Mouse (Mus musculus) neural tube, embryonic 14.5 days (tissue): ENCODE data around the gene Wdr18. TPM values are rescaled to one million over a fixed set of nuclear protein-coding genes. Genes with fewer than 3 reads are reported as not detected.

Experiments
- ATAC-seq: fragments of 200-750 bp; cut with Nextera tagmentation; 2 replicates; pipeline ENCODE4 v1.8.0; 2017; ENCODE audit warnings: low read depth, mild to moderate bottlenecking, moderate TSS enrichment, moderate library complexity
- H3K27ac ChIP-seq: fragments of 300-500 bp; sonication (generic); 2 replicates; pipeline ENCODE4 v1.5.1; 2014; ENCODE audit warnings: low read depth, mild to moderate bottlenecking, control low read depth, low read length, moderate library complexity, mixed read lengths
- H3K27me3 ChIP-seq: fragments of 300-500 bp; sonication (generic); 2 replicates; pipeline ENCODE4 v1.6.1; 2014; ENCODE audit warnings: low read length; ENCODE audit not compliant: control insufficient read depth, insufficient read depth
- H3K36me3 ChIP-seq: fragments of 300-500 bp; sonication (generic); 2 replicates; pipeline ENCODE4 v1.6.1; 2014; ENCODE audit warnings: low read length, mixed read lengths; ENCODE audit not compliant: control insufficient read depth, insufficient read depth
- H3K4me1 ChIP-seq: fragments of 300-500 bp; sonication (generic); 2 replicates; pipeline ENCODE4 v1.6.1; 2014; ENCODE audit warnings: low read length; ENCODE audit not compliant: control insufficient read depth, insufficient read depth
- H3K4me2 ChIP-seq: fragments of 300-500 bp; sonication (generic); 2 replicates; pipeline ENCODE4 v1.6.1; 2014; ENCODE audit warnings: mild to moderate bottlenecking, low read depth, low read length, control low read depth
- H3K4me3 ChIP-seq: fragments of 300-500 bp; sonication (generic); 2 replicates; pipeline ENCODE4 v1.5.1; 2014; ENCODE audit warnings: low read depth, low read length, control low read depth, mixed read lengths
- H3K9ac ChIP-seq: fragments of 300-500 bp; sonication (generic); replicated peaks from 2 replicates; pipeline ENCODE4 v1.6.1; 2014; ENCODE audit warnings: low read depth, mild to moderate bottlenecking, control low read depth, low read length, mixed read lengths
- H3K9me3 ChIP-seq: fragments of 300-500 bp; sonication (generic); 2 replicates; pipeline ENCODE4 v1.6.1; 2016; ENCODE audit warnings: low read length; ENCODE audit not compliant: control insufficient read depth
- WGBS: fragments of 180-500 bp; shearing (Covaris S2); extraction: QIAGEN DNeasy Blood & Tissue Kit; methylation state at CpG from one replicate; pipeline ENCODE4 v1.1.7; 2014; 5-methylcytosine and 5-hydroxymethylcytosine counted together
- polyA plus RNA-seq: library from polyadenylated mRNA; unstranded; fragments of >200 nt; fragmentation: Nextera tagmentation; extraction: Ambion mirVana; gene quantifications from 2 replicates; pipeline ENCODE4 v1.2.1, GENCODE M21; 2014

Gene Wdr18
- polyA plus RNA-seq, 1 experiment from 2014 or later, result 103 TPM

GRCm38 (mm10) chr10:79968181-79968580, 8.2 kb downstream of the Wdr18 start:
- 92% methylated on average over 1 of the region's 1 CpGs for WGBS
- Histone ChIP-seq H3K4me3 (no peak overlapping the region), H3K9me3 (no peaks in the 10 kb centered on the region), H3K27me3 (peaks cover 22% of the 10 kb centered on the region), H3K27ac (no peak overlapping the region), H3K4me2 (no peak overlapping the region), H3K36me3 (peaks cover 19% of the 10 kb centered on the region), H3K4me1 (0 out of 2 replicates have a peak, but pooled peaks cover 6% of the 10 kb centered on the region), H3K9ac (no peak overlapping the region)
- ATAC-seq, result no peak

GRCm38 (mm10) chr10:79969124-79969568, 9.2 kb downstream of the Wdr18 start:
- Histone ChIP-seq H3K4me1 (0 out of 2 replicates have a peak, but pooled peaks cover 6% of the 10 kb centered on the region), H3K27ac (no peak overlapping the region), H3K27me3 (peaks cover 22% of the 10 kb centered on the region), H3K4me3 (no peak overlapping the region), H3K4me2 (no peak overlapping the region), H3K9ac (no peak overlapping the region), H3K9me3 (no peaks in the 10 kb centered on the region), H3K36me3 (peaks cover 19% of the 10 kb centered on the region)
- 22% methylated on average over 3 of the region's 3 CpGs for WGBS
- no peak for ATAC-seq

- Histone ChIP-seq H3K9me3 (no peaks in the 10 kb centered on the region), H3K4me2 (peak within 1 kb of the TSS; percentile 50), H3K4me3 (peak within 1 kb of the TSS; percentile 25), H3K36me3 (peaks cover 18% of the 10 kb centered on the region), H3K9ac (peak within 1 kb of the TSS; percentile 32; the same call in 1 of the 2 replicates), H3K27ac (no peak within 1 kb of the TSS), H3K27me3 (peaks cover 22% of the 10 kb centered on the region), H3K4me1 (0 out of 2 replicates have a peak, but pooled peaks cover 6% of the 10 kb centered on the region)
- 10% methylated on average over 39 of the region's 47 CpGs for WGBS
- no peak for ATAC-seq
Observed at GRCm38 (mm10) chr10:79970415-79971182, 10.6 kb downstream of the Wdr18 start, which contains the start of gene Grin3b. Gene Grin3b, plus strand, starts transcription at chr10:79970715.

GRCm38 (mm10) chr10:79971183-79971497, 11.2 kb downstream of the Wdr18 start:
- H3K4me3 ChIP-seq, result peak overlapping the region; percentile 25
- 4% methylated on average over 21 of the region's 21 CpGs for WGBS
- peaks cover 22% of the 10 kb centered on the region for H3K27me3 ChIP-seq
- 0 out of 2 replicates have a peak, but pooled peaks cover 6% of the 10 kb centered on the region for H3K4me1 ChIP-seq
- peaks cover 21% of the 10 kb centered on the region for H3K36me3 ChIP-seq
- H3K9me3 ChIP-seq, result no peaks in the 10 kb centered on the region
- H3K4me2 ChIP-seq, result peak overlapping the region; percentile 50
- H3K27ac ChIP-seq, result no peak overlapping the region
- H3K9ac ChIP-seq, result peak overlapping the region; percentile 32; the same call in 1 of the 2 replicates
- ATAC-seq, result no peak

GRCm38 (mm10) chr10:79972831-79973230, 12.9 kb downstream of the Wdr18 start:
- peaks cover 22% of the 10 kb centered on the region for H3K27me3 ChIP-seq
- H3K36me3 ChIP-seq, result peaks cover 26% of the 10 kb centered on the region
- H3K4me3 ChIP-seq, result no peak overlapping the region

GRCm38 (mm10) chr10:79974087-79974486, 14.1 kb downstream of the Wdr18 start:
- no peak overlapping the region for H3K9ac ChIP-seq
- H3K27me3 ChIP-seq, result peaks cover 22% of the 10 kb centered on the region
- H3K4me2 ChIP-seq, result no peak overlapping the region
- 93% methylated on average over 21 of the region's 21 CpGs for WGBS
- 0 out of 2 replicates have a peak, but pooled peaks cover 6% of the 10 kb centered on the region for H3K4me1 ChIP-seq
- H3K4me3 ChIP-seq, result no peak overlapping the region
- H3K36me3 ChIP-seq, result peaks cover 38% of the 10 kb centered on the region
- no peak for ATAC-seq
- no peak overlapping the region for H3K27ac ChIP-seq
- no peaks in the 10 kb centered on the region for H3K9me3 ChIP-seq

More at GRCm38 (mm10) chr10:79972831-79973230, 12.9 kb downstream of the Wdr18 start:
- Histone ChIP-seq H3K9me3 (no peaks in the 10 kb centered on the region), H3K27ac (no peak overlapping the region), H3K4me1 (0 out of 2 replicates have a peak, but pooled peaks cover 6% of the 10 kb centered on the region), H3K4me2 (no peak overlapping the region), H3K9ac (no peak overlapping the region)
- 68% methylated on average over 14 of the region's 14 CpGs for WGBS
- no peak for ATAC-seq

GRCm38 (mm10) chr10:79974668-79975067, 14.7 kb downstream of the Wdr18 start:
- no peak overlapping the region for H3K4me2 ChIP-seq
- 86% methylated on average over 8 of the region's 8 CpGs for WGBS

GRCm38 (mm10) chr10:79976071-79976721, 16.2 kb downstream of the Wdr18 start:
- H3K4me3 ChIP-seq, result no peak overlapping the region
- 85% methylated on average over 25 of the region's 28 CpGs for WGBS
- H3K4me2 ChIP-seq, result no peak overlapping the region
- peaks cover 39% of the 10 kb centered on the region for H3K36me3 ChIP-seq
- ATAC-seq, result no peak
- no peak overlapping the region for H3K9ac ChIP-seq
- H3K9me3 ChIP-seq, result no peaks in the 10 kb centered on the region
- H3K27me3 ChIP-seq, result peaks cover 6% of the 10 kb centered on the region
- H3K4me1 ChIP-seq, result no peaks in the 10 kb centered on the region
- no peak overlapping the region for H3K27ac ChIP-seq

More at GRCm38 (mm10) chr10:79974668-79975067, 14.7 kb downstream of the Wdr18 start:
- no peak for ATAC-seq
- 0 out of 2 replicates have a peak, but pooled peaks cover 6% of the 10 kb centered on the region for H3K4me1 ChIP-seq
- H3K9ac ChIP-seq, result no peak overlapping the region
- no peaks in the 10 kb centered on the region for H3K9me3 ChIP-seq
- peaks cover 17% of the 10 kb centered on the region for H3K27me3 ChIP-seq
- H3K27ac ChIP-seq, result no peak overlapping the region
- H3K36me3 ChIP-seq, result peaks cover 39% of the 10 kb centered on the region
- H3K4me3 ChIP-seq, result no peak overlapping the region

GRCm38 (mm10) chr10:79976722-79977107, 16.8 kb downstream of the Wdr18 start:
- peaks cover 3% of the 10 kb centered on the region; the same call in 1 of the 2 replicates for H3K27me3 ChIP-seq
- WGBS, result 67% methylated on average over 30 of the region's 36 CpGs
- H3K4me2 ChIP-seq, result no peak overlapping the region
- H3K36me3 ChIP-seq, result peaks cover 39% of the 10 kb centered on the region
- H3K4me3 ChIP-seq, result no peak overlapping the region
- H3K27ac ChIP-seq, result no peak overlapping the region
- H3K4me1 ChIP-seq, result peaks cover 5% of the 10 kb centered on the region; the same call in 1 of the 2 replicates
- ATAC-seq, result no peak
- no peak overlapping the region for H3K9ac ChIP-seq
- no peaks in the 10 kb centered on the region for H3K9me3 ChIP-seq
